Mouse (Mus musculus) intestine, postnatal 0 days (tissue): ENCODE results near the gene Alms1. TPM values are rescaled to one million over a fixed set of nuclear protein-coding genes. Genes with fewer than 3 reads are reported as not detected.

Source experiments
- ATAC-seq: fragments of 200-750 bp; cut with Nextera tagmentation; 2 replicates; pipeline ENCODE4 v1.8.0; 2017; ENCODE audit warnings: mild to moderate bottlenecking, moderate TSS enrichment, moderate library complexity
- H3K27ac ChIP-seq: fragments of 300-500 bp; sonication (generic); 2 replicates; pipeline ENCODE4 v1.5.1; 2014; ENCODE audit warnings: mild to moderate bottlenecking, low read depth, low read length, moderate library complexity
- H3K27me3 ChIP-seq: fragments of 300-500 bp; sonication (generic); replicated peaks from 2 replicates; pipeline ENCODE4 v1.6.1; 2014; ENCODE audit warnings: low read length, mixed read lengths; ENCODE audit not compliant: control insufficient read depth, insufficient read depth
- H3K36me3 ChIP-seq: fragments of 300-500 bp; sonication (generic); 2 replicates; pipeline ENCODE4 v1.6.1; 2014; ENCODE audit warnings: mild to moderate bottlenecking, moderate library complexity; ENCODE audit not compliant: control insufficient read depth, insufficient read depth
- H3K4me1 ChIP-seq: fragments of 300-500 bp; sonication (generic); replicated peaks from 2 replicates; pipeline ENCODE4 v1.6.1; 2014; ENCODE audit warnings: antibody characterized with exemption, low read length, mixed read lengths; ENCODE audit not compliant: control insufficient read depth, insufficient read depth
- H3K4me2 ChIP-seq: fragments of 300-500 bp; sonication (generic); replicated peaks from 2 replicates; pipeline ENCODE4 v1.6.1; 2014; ENCODE audit warnings: low read depth, mild to moderate bottlenecking, moderate library complexity
- H3K4me3 ChIP-seq: fragments of 300-500 bp; sonication (generic); 2 replicates; pipeline ENCODE4 v1.5.1; 2014; ENCODE audit warnings: low read depth, low read length
- H3K9ac ChIP-seq: fragments of 300-500 bp; sonication (generic); 2 replicates; pipeline ENCODE4 v1.6.1; 2014; ENCODE audit warnings: mild to moderate bottlenecking, low read depth, low read length
- H3K9me3 ChIP-seq: fragments of 300-500 bp; sonication (generic); 2 replicates; pipeline ENCODE4 v1.6.1; 2016; ENCODE audit warnings: mixed run types; ENCODE audit not compliant: control insufficient read depth
- CTCF ChIP-seq: sonication (generic); IDR thresholded peaks from 2 replicates; pipeline ENCODE4 v1.5.1; 2016; ENCODE audit warnings: low read depth, mild to moderate bottlenecking, control low read depth, antibody characterized with exemption, moderate library complexity
- WGBS: fragments of 180-500 bp; shearing (Covaris S2); extraction: QIAGEN DNeasy Blood & Tissue Kit; methylation state at CpG from one replicate; pipeline ENCODE4 v1.1.7; 2014; 5-methylcytosine and 5-hydroxymethylcytosine counted together
- polyA plus RNA-seq: library from polyadenylated mRNA; unstranded; fragments of >200 nt; fragmentation: Nextera tagmentation; extraction: Ambion mirVana; gene quantifications from 2 replicates; pipeline ENCODE4 v1.2.1, GENCODE M21; 2015

The Alms1 gene
- polyA plus RNA-seq = 0.92 and 1.1 TPM in 2 replicates

GRCm38 (mm10) chr6:85587396-85588143, at the start of gene Alms1:
Gene Alms1 (plus strand): TSS chr6:85587531.
- H3K36me3 ChIP-seq = no peaks in the 10 kb centered on the region
- peak within 1 kb of the TSS; percentile 59 for H3K9ac ChIP-seq
- no peaks in the 10 kb centered on the region for H3K27me3 ChIP-seq
- no peak for TF ChIP-seq CTCF
- no peaks in the 10 kb centered on the region for H3K4me1 ChIP-seq
- peak; percentile 91 for ATAC-seq
- peak within 1 kb of the TSS; percentile 77 for H3K4me3 ChIP-seq
- H3K27ac ChIP-seq = peak within 1 kb of the TSS; percentile 64; the same call in 1 of the 2 replicates
- H3K9me3 ChIP-seq = no peaks in the 10 kb centered on the region
- under 1% methylated on average over 59 of the region's 59 CpGs for WGBS
- H3K4me2 ChIP-seq = peak within 1 kb of the TSS; percentile 91

GRCm38 (mm10) chr6:85543351-85544175, 43.8 kb upstream of the Alms1 start:
- Histone ChIP-seq H3K9me3 (no peaks in the 10 kb centered on the region), H3K4me1 (no peaks in the 10 kb centered on the region), H3K4me2 (no peak overlapping the region), H3K4me3 (no peak overlapping the region), H3K36me3 (no peaks in the 10 kb centered on the region), H3K27ac (no peak overlapping the region), H3K9ac (no peak overlapping the region), H3K27me3 (no peaks in the 10 kb centered on the region)
- no peak for TF ChIP-seq CTCF
- no peak for ATAC-seq
- WGBS = 62% methylated on average over 10 of the region's 10 CpGs

- Histone ChIP-seq H3K4me1 (no peaks in the 10 kb centered on the region), H3K27me3 (no peaks in the 10 kb centered on the region), H3K4me2 (no peak overlapping the region), H3K4me3 (no peak overlapping the region), H3K9me3 (no peaks in the 10 kb centered on the region), H3K27ac (no peak overlapping the region), H3K9ac (no peak overlapping the region), H3K36me3 (no peaks in the 10 kb centered on the region)
- 76% methylated on average over 13 of the region's 13 CpGs for WGBS
- no peak for ATAC-seq
- TF ChIP-seq CTCF = no peak
Measured at GRCm38 (mm10) chr6:85544251-85544881, 43.0 kb upstream of the Alms1 start.

GRCm38 (mm10) chr6:85547642-85548041, 39.7 kb upstream of the Alms1 start:
- no peak overlapping the region for H3K4me2 ChIP-seq
- no peak overlapping the region for H3K27ac ChIP-seq
- no peak for TF ChIP-seq CTCF
- no peaks in the 10 kb centered on the region for H3K27me3 ChIP-seq
- ATAC-seq = no peak
- WGBS = 86% methylated on average over 5 of the region's 5 CpGs
- no peaks in the 10 kb centered on the region for H3K36me3 ChIP-seq
- no peak overlapping the region for H3K4me3 ChIP-seq
- no peak overlapping the region for H3K9ac ChIP-seq
- no peaks in the 10 kb centered on the region for H3K4me1 ChIP-seq
- no peaks in the 10 kb centered on the region for H3K9me3 ChIP-seq

GRCm38 (mm10) chr6:85562374-85562773, 25.0 kb upstream of the Alms1 start:
- no peak for ATAC-seq
- Histone ChIP-seq H3K27ac (no peak overlapping the region), H3K9ac (no peak overlapping the region), H3K9me3 (no peaks in the 10 kb centered on the region), H3K4me2 (no peak overlapping the region), H3K4me3 (no peak overlapping the region), H3K27me3 (no peaks in the 10 kb centered on the region), H3K36me3 (no peaks in the 10 kb centered on the region), H3K4me1 (no peaks in the 10 kb centered on the region)
- peak; percentile 16; the same call in 1 of the 2 replicates for TF ChIP-seq CTCF
- 35% methylated on average over 1 of the region's 1 CpGs for WGBS

- no peak overlapping the region for H3K27ac ChIP-seq
- no peaks in the 10 kb centered on the region for H3K36me3 ChIP-seq
- no peak overlapping the region for H3K9ac ChIP-seq
- no peak overlapping the region for H3K4me2 ChIP-seq
- H3K4me1 ChIP-seq = no peaks in the 10 kb centered on the region
- TF ChIP-seq CTCF = no peak
- H3K27me3 ChIP-seq = no peaks in the 10 kb centered on the region
- H3K4me3 ChIP-seq = no peak overlapping the region
- H3K9me3 ChIP-seq = no peaks in the 10 kb centered on the region
- ATAC-seq = no peak
- 87% methylated on average over 5 of the region's 5 CpGs for WGBS
Measured at GRCm38 (mm10) chr6:85572816-85573215, 14.5 kb upstream of the Alms1 start.
